Mouse (Mus musculus) kidney, embryonic 14.5 days (tissue): ENCODE measurements around the gene Ces1c. TPM values are rescaled to one million over a fixed set of nuclear protein-coding genes. Genes with fewer than 3 reads are reported as not detected.

Experiments used
- ATAC-seq: fragments of 200-750 bp; cut with Nextera tagmentation; 2 replicates; pipeline ENCODE4 v1.8.0; 2017; ENCODE audit warnings: moderate number of reproducible peaks, mild to moderate bottlenecking, moderate TSS enrichment, moderate library complexity; ENCODE audit not compliant: low FRiP score, low TSS enrichment
- H3K27ac ChIP-seq: fragments of 300-500 bp; sonication (generic); 2 replicates; pipeline ENCODE4 v1.5.1; 2014; ENCODE audit warnings: low read depth, mild to moderate bottlenecking, low read length, moderate library complexity, mixed read lengths
- H3K27me3 ChIP-seq: fragments of 300-500 bp; sonication (generic); 2 replicates; pipeline ENCODE4 v1.6.1; 2014; ENCODE audit warnings: mild to moderate bottlenecking, low read length; ENCODE audit not compliant: control insufficient read depth, insufficient read depth
- H3K36me3 ChIP-seq: fragments of 300-500 bp; sonication (generic); 2 replicates; pipeline ENCODE4 v1.6.1; 2014; ENCODE audit warnings: low read length, mixed read lengths; ENCODE audit not compliant: control insufficient read depth, insufficient read depth
- H3K4me1 ChIP-seq: fragments of 300-500 bp; sonication (generic); 2 replicates; pipeline ENCODE4 v1.6.1; 2014; ENCODE audit warnings: low read length, mixed read lengths; ENCODE audit not compliant: control insufficient read depth, insufficient read depth
- H3K4me2 ChIP-seq: fragments of 300-500 bp; sonication (generic); replicated peaks from 2 replicates; pipeline ENCODE4 v1.6.1; 2014; ENCODE audit warnings: low read depth, mild to moderate bottlenecking, low read length
- H3K4me3 ChIP-seq: fragments of 300-500 bp; sonication (generic); 2 replicates; pipeline ENCODE4 v1.5.1; 2014; ENCODE audit warnings: mild to moderate bottlenecking, low read length
- H3K9ac ChIP-seq: fragments of 300-500 bp; sonication (generic); 2 replicates; pipeline ENCODE4 v1.6.1; 2014; ENCODE audit warnings: low read depth, mild to moderate bottlenecking, low read length, moderate library complexity
- H3K9me3 ChIP-seq: fragments of 300-500 bp; sonication (generic); 2 replicates; pipeline ENCODE4 v1.6.1; 2016; ENCODE audit warnings: low read length; ENCODE audit not compliant: control insufficient read depth
- WGBS: fragments of 180-500 bp; shearing (Covaris S2); extraction: QIAGEN DNeasy Blood & Tissue Kit; methylation state at CpG from one replicate; pipeline ENCODE4 v1.1.7; 2014; 5-methylcytosine and 5-hydroxymethylcytosine counted together
- polyA plus RNA-seq: library from polyadenylated mRNA; unstranded; fragments of >200 nt; fragmentation: Nextera tagmentation; extraction: Ambion mirVana; gene quantifications from 2 replicates; pipeline ENCODE4 v1.2.1, GENCODE M21; 2014

Ces1c gene
- polyA plus RNA-seq, 1 experiment from 2014 or later = not detected

DNA sequence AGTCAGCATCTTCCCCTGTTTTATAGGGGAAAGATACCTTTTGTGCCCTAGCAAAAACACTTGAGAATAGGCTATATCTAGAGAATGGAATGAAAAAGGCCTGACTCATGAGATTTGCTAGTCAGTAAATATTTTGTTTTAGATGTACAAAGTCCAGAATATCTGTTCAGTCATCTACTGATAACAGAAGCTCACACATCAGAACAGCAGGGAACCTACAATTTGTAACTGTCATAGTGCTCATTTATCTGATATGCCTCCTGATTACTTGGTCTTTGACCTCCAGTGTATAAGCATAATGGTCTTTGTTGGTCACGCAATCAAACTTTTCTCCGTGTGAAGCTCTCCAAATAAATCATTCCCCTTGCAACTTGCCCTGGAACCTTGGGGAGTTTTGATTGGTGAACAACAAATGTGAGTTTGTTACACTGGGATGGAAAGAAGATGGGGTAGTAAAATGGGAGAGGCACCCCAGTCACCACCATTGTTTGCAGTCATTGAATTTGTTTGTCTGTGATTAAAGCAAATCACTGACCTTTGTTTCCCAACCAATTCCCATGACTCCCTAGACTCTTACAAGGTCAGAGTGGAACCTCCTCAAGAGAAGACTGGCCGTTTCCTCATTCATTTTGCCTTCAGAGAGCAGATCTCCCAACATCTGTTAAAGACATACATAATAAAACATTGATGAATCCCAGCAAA lies 67.5 kb downstream of the Ces1c start:
- H3K4me1 ChIP-seq = no peaks in the 10 kb centered on the region
- ATAC-seq = no peak
- H3K4me2 ChIP-seq = no peak overlapping the region
- H3K27ac ChIP-seq = no peak overlapping the region
- 61% methylated on average over 3 of the region's 3 CpGs for WGBS
- no peaks in the 10 kb centered on the region for H3K36me3 ChIP-seq
- no peak overlapping the region for H3K4me3 ChIP-seq
- no peak overlapping the region for H3K9ac ChIP-seq
- H3K27me3 ChIP-seq = no peaks in the 10 kb centered on the region
- no peaks in the 10 kb centered on the region for H3K9me3 ChIP-seq

DNA sequence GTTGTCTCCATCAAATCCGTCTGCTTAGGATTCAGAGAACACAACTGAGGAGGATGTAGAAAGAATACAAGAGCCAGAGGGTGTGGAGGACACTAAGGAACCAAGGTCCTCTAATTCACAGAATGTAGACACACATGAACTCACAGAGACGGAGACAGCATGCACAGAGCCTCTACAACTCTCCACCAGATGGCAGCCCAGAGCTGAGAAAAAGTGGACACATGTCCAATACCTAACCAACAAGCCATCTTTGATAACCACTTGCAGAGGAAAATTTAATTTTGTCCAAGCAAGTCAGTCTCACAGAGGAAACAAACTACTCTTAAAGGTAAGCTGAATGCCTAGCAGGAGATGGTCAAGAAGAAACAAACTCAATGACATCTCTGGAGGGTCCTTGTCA lies 71.9 kb downstream of the Ces1c start:
- H3K9ac ChIP-seq = no peak overlapping the region
- H3K4me2 ChIP-seq = no peak overlapping the region
- no peaks in the 10 kb centered on the region for H3K27me3 ChIP-seq
- no peak overlapping the region for H3K27ac ChIP-seq
- no peak for ATAC-seq
- H3K4me1 ChIP-seq = no peaks in the 10 kb centered on the region
- no peaks in the 10 kb centered on the region for H3K36me3 ChIP-seq
- no peaks in the 10 kb centered on the region for H3K9me3 ChIP-seq
- WGBS = 11% methylated on average over 2 of the region's 2 CpGs
- H3K4me3 ChIP-seq = no peak overlapping the region

DNA sequence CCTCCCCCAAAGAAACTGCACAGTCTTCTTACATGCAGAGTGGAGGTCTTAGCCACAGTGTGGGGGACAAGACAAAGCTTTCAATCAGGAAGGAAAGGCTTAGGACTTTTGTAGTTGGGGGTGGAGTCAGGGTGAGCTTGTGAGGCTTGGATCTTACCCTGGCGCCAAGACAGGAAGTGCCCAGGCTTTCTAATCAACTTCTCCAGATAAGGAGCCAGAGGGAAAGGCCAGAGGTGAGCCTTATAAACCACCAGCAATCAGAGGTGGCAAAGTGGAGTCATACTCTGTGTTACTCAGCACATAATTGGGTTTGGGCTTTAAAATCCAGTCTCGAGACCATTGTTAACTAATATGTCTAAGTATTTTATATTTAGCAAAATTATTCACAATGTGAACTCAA lies 75.8 kb downstream of the Ces1c start:
- H3K9me3 ChIP-seq = no peaks in the 10 kb centered on the region

More for the DNA sequence above, 75.8 kb downstream of the Ces1c start:
- no peaks in the 10 kb centered on the region for H3K27me3 ChIP-seq
- ATAC-seq = no peak
- H3K36me3 ChIP-seq = no peaks in the 10 kb centered on the region
- no peaks in the 10 kb centered on the region for H3K4me1 ChIP-seq
- H3K4me3 ChIP-seq = no peak overlapping the region
- no peak overlapping the region for H3K9ac ChIP-seq
- no peak overlapping the region for H3K27ac ChIP-seq
- 55% methylated on average over 2 of the region's 2 CpGs for WGBS
- no peak overlapping the region for H3K4me2 ChIP-seq

Other genes with a start within 250 kb of the Ces1c start
- 0.20 and 0.72 TPM in 2 replicates for gene Capns2, start 229.9 kb downstream of the Ces1c start, polyA plus RNA-seq
- 0.03 TPM in 1 of 2 replicates, not detected in the other for gene Slc6a2, start 171.2 kb downstream of the Ces1c start, polyA plus RNA-seq
- not detected in 2 replicates for gene Ces1a, start 83.1 kb downstream of the Ces1c start, polyA plus RNA-seq
- gene Ces1b, start 51.3 kb downstream of the Ces1c start, polyA plus RNA-seq = not detected in 2 replicates
- 0.14 TPM in 1 of 2 replicates, not detected in the other for gene Ces1d, start 66.6 kb upstream of the Ces1c start, polyA plus RNA-seq
- not detected in 2 replicates for gene Ces1e, start 98.3 kb upstream of the Ces1c start, polyA plus RNA-seq
- gene Ces1f, start 148.5 kb upstream of the Ces1c start, polyA plus RNA-seq = not detected in 2 replicates
- gene Ces1g, start 206.0 kb upstream of the Ces1c start, polyA plus RNA-seq = not detected in 2 replicates
- gene Ces1h, start 248.4 kb upstream of the Ces1c start, polyA plus RNA-seq = not detected in 2 replicates